Mouse (Mus musculus) MEL (cell line): ENCODE measurements around the gene Irx5.

ENCODE experiments used
- CHD1 ChIP-seq: IDR thresholded peaks from 2 replicates; pipeline ENCODE4 v1.6.1; 2012; ENCODE audit warnings: low read depth, mild to moderate bottlenecking, inconsistent platforms, low read length, improper control_type of control experiment
- CTCF ChIP-seq, 3 experiments: IDR thresholded peaks in 2 of 3; conservative IDR thresholded peaks in 1 of 3; 2 replicates each; pipeline ENCODE4 v1.5.1; 2011 to 2012; ENCODE audit warnings: low read length in 3 of 3, low read depth in 2 of 3, mild to moderate bottlenecking in 2 of 3, improper control_type of control experiment in 1 of 3, inconsistent platforms in 1 of 3, mixed read lengths in 1 of 3, moderate library complexity in 1 of 3; ENCODE audit not compliant: control insufficient read depth in 1 of 3, insufficient read depth in 1 of 3, poor library complexity in 1 of 3, severe bottlenecking in 1 of 3
- EP300 ChIP-seq, 2 experiments: IDR thresholded peaks; 2 replicates each; pipeline ENCODE4 v1.6.1; 2011; ENCODE audit warnings: improper control_type of control experiment in 2 of 2, low read length in 2 of 2, low read depth in 1 of 2, mild to moderate bottlenecking in 1 of 2
- KAT2A ChIP-seq: conservative IDR thresholded peaks from 2 replicates; pipeline ENCODE4 v1.6.1; 2012; ENCODE audit warnings: low read depth, low read length, improper control_type of control experiment, inconsistent platforms
- MEF2A ChIP-seq: IDR thresholded peaks from 2 replicates; pipeline ENCODE4 v1.6.1; 2014; ENCODE audit warnings: low read depth, mild to moderate bottlenecking, inconsistent platforms, low read length, improper control_type of control experiment; ENCODE audit not compliant: poor library complexity, insufficient replicate concordance, severe bottlenecking; ENCODE audit errors: extremely low read depth
- POLR2A ChIP-seq, 2 experiments: IDR thresholded peaks; 2 replicates each; pipeline ENCODE4 v1.6.1; 2011 to 2012; ENCODE audit warnings: low read length in 2 of 2, mild to moderate bottlenecking in 2 of 2, control low read depth in 1 of 2, improper control_type of control experiment in 1 of 2, low read depth in 1 of 2, moderate library complexity in 1 of 2; ENCODE audit not compliant: control insufficient read depth in 1 of 2, insufficient read depth in 1 of 2, poor library complexity in 1 of 2
- POLR2AphosphoS2 ChIP-seq: IDR thresholded peaks from 2 replicates; pipeline ENCODE4 v1.6.1; 2011; ENCODE audit warnings: low read length, improper control_type of control experiment
- RAD21 ChIP-seq: IDR thresholded peaks from 2 replicates; pipeline ENCODE4 v1.6.1; 2011; ENCODE audit warnings: mild to moderate bottlenecking, low read depth, low read length, improper control_type of control experiment
- USF1 ChIP-seq: IDR thresholded peaks from 2 replicates; pipeline ENCODE4 v1.6.1; 2014; ENCODE audit warnings: low read depth, mild to moderate bottlenecking, inconsistent platforms, low read length, improper control_type of control experiment, moderate library complexity
- USF2 ChIP-seq, 2 experiments: IDR thresholded peaks; 2 replicates each; pipeline ENCODE4 v1.6.1; 2011 to 2012; ENCODE audit warnings: improper control_type of control experiment in 2 of 2, low read length in 2 of 2, borderline replicate concordance in 1 of 2, inconsistent platforms in 1 of 2, low read depth in 1 of 2, mild to moderate bottlenecking in 1 of 2; ENCODE audit not compliant: insufficient read depth in 1 of 2

- TF ChIP-seq POLR2A (IDR thresholded peaks at IDR 0.05; ENCODE audit: control insufficient read depth in 1 of 2, insufficient read depth in 1 of 2, low read depth in 1 of 2, low read length in 2 of 2, poor library complexity in 1 of 2): no peak
- TF ChIP-seq EP300 (IDR thresholded peaks at IDR 0.05; ENCODE audit: low read depth in 1 of 2, low read length in 2 of 2): no peak
- no peak for TF ChIP-seq CTCF (IDR thresholded peaks at IDR 0.05 in 2 of 3, conservative IDR thresholded peaks at IDR 0.05 in 1 of 3; ENCODE audit: control insufficient read depth in 1 of 3, insufficient read depth in 1 of 3, low read depth in 2 of 3, low read length in 3 of 3, poor library complexity in 1 of 3, severe bottlenecking in 1 of 3)
- no peak for TF ChIP-seq RAD21
- TF ChIP-seq CHD1: no peak
- no peak for TF ChIP-seq POLR2AphosphoS2
- no peak for TF ChIP-seq MEF2A
- TF ChIP-seq USF2 (IDR thresholded peaks at IDR 0.05; ENCODE audit: borderline replicate concordance in 1 of 2, insufficient read depth in 1 of 2, low read depth in 1 of 2, low read length in 2 of 2): no peak
- TF ChIP-seq KAT2A: no peak
- TF ChIP-seq USF1: no peak
Measured at GRCm38 (mm10) chr8:92358141-92358999, 945 bp downstream of the Irx5 start.
